Mouse (Mus musculus) heart, embryonic 12.5 days (tissue): ENCODE results near the gene 4933428G20Rik. TPM values are rescaled to one million over a fixed set of nuclear protein-coding genes. Genes with fewer than 3 reads are reported as not detected.

Experiments used
- ATAC-seq: fragments of 200-750 bp; cut with Nextera tagmentation; 2 replicates; pipeline ENCODE4 v1.8.0; 2017; ENCODE audit warnings: moderate TSS enrichment, moderate library complexity; ENCODE audit not compliant: insufficient number of reproducible peaks, low FRiP score
- H3K27ac ChIP-seq: fragments of 300-500 bp; sonication (generic); 2 replicates; pipeline ENCODE4 v1.5.1; 2016; ENCODE audit warnings: mild to moderate bottlenecking, moderate library complexity; ENCODE audit not compliant: poor library complexity, severe bottlenecking
- H3K27me3 ChIP-seq: fragments of 300-500 bp; sonication (generic); replicated peaks from 2 replicates; pipeline ENCODE4 v1.6.1; 2016; ENCODE audit warnings: mild to moderate bottlenecking, moderate library complexity
- H3K36me3 ChIP-seq: fragments of 300-500 bp; sonication (generic); 2 replicates; pipeline ENCODE4 v1.6.1; 2016; ENCODE audit warnings: mild to moderate bottlenecking, moderate library complexity
- H3K4me1 ChIP-seq: fragments of 300-500 bp; sonication (generic); replicated peaks from 2 replicates; pipeline ENCODE4 v1.6.1; 2016; ENCODE audit warnings: mild to moderate bottlenecking
- H3K4me2 ChIP-seq: fragments of 300-500 bp; sonication (generic); 2 replicates; pipeline ENCODE4 v1.6.1; 2016; ENCODE audit warnings: mild to moderate bottlenecking, moderate library complexity
- H3K4me3 ChIP-seq: fragments of 300-500 bp; sonication (generic); 2 replicates; pipeline ENCODE4 v1.5.1; 2016; ENCODE audit warnings: mild to moderate bottlenecking
- H3K9ac ChIP-seq: fragments of 300-500 bp; sonication (generic); 2 replicates; pipeline ENCODE4 v1.6.1; 2016; ENCODE audit warnings: mild to moderate bottlenecking, moderate library complexity
- H3K9me3 ChIP-seq: fragments of 300-500 bp; sonication (generic); replicated peaks from 2 replicates; pipeline ENCODE4 v1.6.1; 2016; ENCODE audit warnings: mild to moderate bottlenecking, moderate library complexity
- WGBS: fragments of 180-500 bp; shearing (Covaris S2); methylation state at CpG from one replicate; pipeline ENCODE4 v1.1.7; 2016; 5-methylcytosine and 5-hydroxymethylcytosine counted together
- polyA plus RNA-seq: library from polyadenylated mRNA; unstranded; fragments of >200 nt; fragmentation: Nextera tagmentation; extraction: Ambion mirVana; gene quantifications from 2 replicates; pipeline ENCODE4 v1.2.1, GENCODE M21; 2016

The 4933428G20Rik gene
- polyA plus RNA-seq, 1 experiment from 2014 or later: 1.00 TPM

DNA sequence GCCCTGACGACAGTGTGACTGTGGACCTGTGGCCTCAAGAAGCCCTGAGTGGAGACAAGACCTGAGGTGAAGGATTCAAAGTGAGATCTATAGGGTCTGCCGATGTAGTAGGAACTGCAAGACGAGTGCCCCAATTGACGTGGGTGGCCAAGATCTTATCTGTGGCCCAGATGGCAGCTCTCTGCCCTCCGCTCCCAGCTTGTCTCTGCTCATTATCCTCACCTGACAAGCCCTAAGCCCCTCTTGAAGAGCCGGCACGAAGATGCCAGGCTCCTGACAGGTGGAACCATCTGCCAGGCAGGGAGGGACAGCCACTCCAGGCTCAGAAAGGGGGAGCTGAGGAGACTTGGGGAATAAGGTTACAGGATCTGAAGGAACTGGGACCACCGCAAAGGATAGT, 32.2 kb upstream of the 4933428G20Rik start:
- Histone ChIP-seq H3K27ac (no peak overlapping the region), H3K4me2 (peak overlapping the region; percentile 94), H3K36me3 (no peaks in the 10 kb centered on the region), H3K9ac (no peak overlapping the region), H3K9me3 (no peaks in the 10 kb centered on the region), H3K27me3 (peaks cover 97% of the 10 kb centered on the region), H3K4me1 (peaks cover 48% of the 10 kb centered on the region), H3K4me3 (peak overlapping the region; percentile 54; the same call in 1 of the 2 replicates)
- no peak for ATAC-seq
- 9% methylated on average over 8 of the region's 8 CpGs for WGBS

DNA sequence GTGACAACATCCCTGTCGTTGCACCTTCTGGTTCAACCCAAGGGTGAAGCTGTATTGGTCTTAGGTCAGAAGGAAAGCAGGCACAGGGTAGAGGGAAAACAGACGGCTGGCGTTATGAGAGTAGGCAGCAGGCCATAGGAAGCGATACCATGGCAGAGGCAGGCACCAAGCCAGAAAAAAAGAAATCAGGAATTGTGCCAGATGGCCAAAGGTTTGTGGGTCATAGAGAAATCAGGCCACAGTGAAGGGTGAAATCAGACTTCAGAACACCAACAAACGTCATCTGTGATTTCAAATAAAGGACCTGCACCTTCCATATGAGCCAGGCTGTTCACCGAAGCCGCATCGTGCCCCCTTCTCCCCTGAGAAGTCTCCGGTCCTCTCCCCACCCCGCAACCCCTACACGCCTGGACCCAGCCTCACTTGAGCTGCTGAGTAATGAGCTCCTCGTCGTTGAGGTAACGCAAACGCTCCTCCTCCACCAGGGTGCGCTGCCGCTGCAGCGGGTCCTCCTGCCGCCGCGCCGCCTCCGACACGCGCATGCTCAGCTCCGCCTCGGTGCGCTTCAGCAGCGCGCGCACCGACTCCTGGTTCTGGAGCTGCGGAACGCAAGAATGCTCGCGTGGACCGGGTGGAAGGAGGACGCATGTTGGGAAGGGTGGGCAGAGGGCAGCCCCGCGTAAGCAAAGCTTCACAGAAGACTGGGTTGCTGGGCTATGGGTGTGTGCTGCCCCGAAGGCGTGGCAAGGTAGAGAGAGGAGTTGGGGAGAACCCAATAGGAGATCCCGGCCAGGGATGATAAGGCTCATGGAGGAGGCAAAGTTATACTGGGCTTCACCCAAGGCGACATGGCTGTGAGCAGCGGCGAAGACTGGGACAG, 31.5 kb upstream of the 4933428G20Rik start:
- H3K9me3 ChIP-seq: no peaks in the 10 kb centered on the region
- peak; percentile 45; the same call in 1 of the 2 replicates for ATAC-seq
- peaks cover 93% of the 10 kb centered on the region for H3K27me3 ChIP-seq
- H3K36me3 ChIP-seq: no peaks in the 10 kb centered on the region
- peak overlapping the region; percentile 54 for H3K4me3 ChIP-seq
- H3K9ac ChIP-seq: peak overlapping the region; percentile 70
- 6% methylated on average over 46 of the region's 46 CpGs for WGBS
- H3K4me2 ChIP-seq: peak overlapping the region; percentile 94
- H3K27ac ChIP-seq: no peak overlapping the region
- H3K4me1 ChIP-seq: peaks cover 40% of the 10 kb centered on the region

DNA sequence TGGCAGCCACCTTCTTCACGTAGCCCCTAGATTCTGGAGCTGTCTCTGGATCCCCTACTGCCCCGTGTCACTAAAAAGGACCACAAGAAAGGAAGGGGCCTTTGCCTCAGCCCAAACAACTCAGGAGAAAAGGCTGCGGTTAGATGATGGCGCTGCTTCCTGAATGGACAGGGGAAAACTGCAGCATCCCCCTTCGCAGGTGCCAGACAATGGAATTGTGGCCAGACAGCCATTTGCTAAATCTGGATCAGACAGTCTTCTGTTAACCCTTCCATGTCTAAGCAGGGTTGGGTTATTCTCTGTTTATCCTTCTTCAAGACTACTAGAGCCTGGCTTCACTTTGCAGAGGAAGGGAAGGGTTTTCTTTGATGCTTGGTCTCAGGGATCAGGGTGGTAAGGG, 30.8 kb upstream of the 4933428G20Rik start:
- H3K4me1 ChIP-seq: peaks cover 35% of the 10 kb centered on the region
- no peak overlapping the region for H3K4me3 ChIP-seq
- no peak overlapping the region for H3K4me2 ChIP-seq
- WGBS: 55% methylated on average over 5 of the region's 5 CpGs
- no peak overlapping the region for H3K27ac ChIP-seq
- H3K27me3 ChIP-seq: peaks cover 93% of the 10 kb centered on the region
- no peak for ATAC-seq
- no peaks in the 10 kb centered on the region for H3K36me3 ChIP-seq
- H3K9ac ChIP-seq: no peak overlapping the region
- H3K9me3 ChIP-seq: no peaks in the 10 kb centered on the region

DNA sequence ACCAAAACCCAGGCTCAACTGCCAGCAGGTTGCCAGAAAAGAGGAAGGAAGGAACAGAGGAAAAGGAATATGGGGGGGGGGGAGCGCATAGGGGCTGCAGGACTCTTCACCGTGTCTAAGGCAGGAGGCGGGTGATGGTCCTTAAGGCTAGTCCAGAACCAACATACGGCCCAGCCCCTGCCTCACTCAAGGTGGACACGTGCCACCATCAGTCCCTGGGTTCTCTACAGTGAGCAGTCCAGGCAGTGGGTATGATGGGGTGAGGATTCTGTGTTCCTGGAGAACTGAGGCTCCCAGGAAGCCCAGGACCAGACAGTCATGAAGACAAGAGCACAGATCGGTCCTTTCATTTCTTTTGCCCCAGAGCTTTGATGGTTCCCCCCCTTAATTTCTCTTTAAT, 29.9 kb upstream of the 4933428G20Rik start:
- 80% methylated on average over 6 of the region's 6 CpGs for WGBS
- H3K27ac ChIP-seq: no peak overlapping the region
- no peak overlapping the region for H3K4me3 ChIP-seq
- ATAC-seq: no peak
- no peaks in the 10 kb centered on the region for H3K9me3 ChIP-seq
- H3K36me3 ChIP-seq: no peaks in the 10 kb centered on the region
- peaks cover 91% of the 10 kb centered on the region for H3K27me3 ChIP-seq
- H3K4me1 ChIP-seq: peaks cover 33% of the 10 kb centered on the region
- H3K9ac ChIP-seq: no peak overlapping the region
- H3K4me2 ChIP-seq: no peak overlapping the region

DNA sequence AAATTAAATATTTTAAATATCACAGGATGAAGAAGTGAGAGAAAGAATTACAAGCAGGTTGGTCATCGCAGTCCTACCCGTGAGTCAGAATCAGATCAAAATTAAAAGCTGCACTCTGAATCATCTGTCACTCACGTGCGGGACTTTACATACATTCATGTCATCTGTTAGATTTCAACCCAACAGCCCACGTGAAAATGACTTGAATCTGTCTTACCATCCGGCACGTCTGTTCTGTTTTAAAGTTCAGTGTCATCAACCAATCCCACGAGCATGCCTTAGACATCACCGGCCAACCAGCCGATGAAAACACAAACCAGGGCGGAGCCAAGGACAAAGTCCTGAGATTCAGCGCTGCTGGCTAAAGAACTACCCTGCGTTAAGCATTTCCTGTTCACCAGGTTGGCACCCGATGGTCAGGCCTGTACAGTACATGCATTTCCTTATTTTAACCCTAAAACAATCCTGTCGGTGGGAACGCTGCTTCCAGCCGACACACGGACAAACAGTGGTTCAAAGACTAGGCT, 28.2 kb upstream of the 4933428G20Rik start:
- peaks cover 84% of the 10 kb centered on the region for H3K27me3 ChIP-seq
- WGBS: 62% methylated on average over 18 of the region's 18 CpGs
- no peak overlapping the region for H3K4me2 ChIP-seq
- no peaks in the 10 kb centered on the region for H3K36me3 ChIP-seq
- peaks cover 23% of the 10 kb centered on the region for H3K4me1 ChIP-seq
- no peaks in the 10 kb centered on the region for H3K9me3 ChIP-seq
- no peak overlapping the region for H3K27ac ChIP-seq
- no peak overlapping the region for H3K9ac ChIP-seq
- no peak overlapping the region for H3K4me3 ChIP-seq
- ATAC-seq: no peak

DNA sequence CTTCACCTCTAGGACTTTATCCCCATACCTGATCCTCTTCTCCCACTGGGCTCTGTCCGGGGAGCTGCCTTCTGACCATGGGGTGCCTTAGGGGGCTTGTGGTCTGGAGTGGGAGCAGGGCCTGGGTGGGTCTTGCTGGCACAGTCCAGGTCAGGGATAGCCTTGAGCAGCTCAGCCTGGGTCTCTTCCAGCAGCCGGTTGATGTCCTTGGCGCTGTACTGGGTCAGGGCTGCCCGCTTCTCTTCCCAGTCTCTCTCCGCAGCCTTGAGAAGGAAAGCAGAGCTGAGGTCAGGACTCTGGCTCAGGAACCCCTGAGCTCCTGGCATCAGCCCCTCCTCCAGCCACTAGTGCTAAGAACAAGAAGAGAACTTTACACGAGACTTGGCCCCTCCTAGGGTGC, 25.2 kb upstream of the 4933428G20Rik start:
- WGBS: 72% methylated on average over 6 of the region's 6 CpGs
- H3K27ac ChIP-seq: no peak overlapping the region

DNA sequence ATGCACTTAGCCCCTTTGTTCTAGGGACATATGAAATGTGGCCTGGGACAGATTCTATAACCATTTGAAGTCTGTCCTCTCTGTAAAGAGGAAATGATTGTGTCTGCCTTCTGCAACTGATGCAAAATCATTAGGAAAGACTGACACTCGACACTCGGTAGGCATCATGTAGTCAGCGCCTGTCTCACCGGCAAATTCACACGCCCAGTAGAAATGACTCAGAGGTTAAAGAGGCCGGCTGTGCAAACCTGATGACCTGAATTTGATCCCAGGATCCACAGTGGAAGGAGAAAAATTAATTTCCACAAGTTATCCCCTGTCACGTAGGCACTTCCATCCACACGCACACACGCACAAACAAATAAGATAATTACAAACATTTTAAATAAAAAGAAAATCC, 24.2 kb upstream of the 4933428G20Rik start:
- no peak for ATAC-seq
- Histone ChIP-seq H3K27me3 (peaks cover 86% of the 10 kb centered on the region), H3K27ac (no peak overlapping the region), H3K4me3 (no peak overlapping the region), H3K9ac (no peak overlapping the region), H3K36me3 (no peaks in the 10 kb centered on the region), H3K4me2 (no peak overlapping the region), H3K4me1 (peaks cover 8% of the 10 kb centered on the region; the same call in 1 of the 2 replicates), H3K9me3 (no peaks in the 10 kb centered on the region)
- WGBS: 55% methylated on average over 9 of the region's 9 CpGs

More for the DNA sequence above, 25.2 kb upstream of the 4933428G20Rik start:
- Histone ChIP-seq H3K4me1 (peaks cover 8% of the 10 kb centered on the region; the same call in 1 of the 2 replicates), H3K9ac (no peak overlapping the region), H3K4me2 (no peak overlapping the region), H3K4me3 (no peak overlapping the region), H3K27me3 (peaks cover 87% of the 10 kb centered on the region), H3K9me3 (no peaks in the 10 kb centered on the region), H3K36me3 (no peaks in the 10 kb centered on the region)
- ATAC-seq: no peak

DNA sequence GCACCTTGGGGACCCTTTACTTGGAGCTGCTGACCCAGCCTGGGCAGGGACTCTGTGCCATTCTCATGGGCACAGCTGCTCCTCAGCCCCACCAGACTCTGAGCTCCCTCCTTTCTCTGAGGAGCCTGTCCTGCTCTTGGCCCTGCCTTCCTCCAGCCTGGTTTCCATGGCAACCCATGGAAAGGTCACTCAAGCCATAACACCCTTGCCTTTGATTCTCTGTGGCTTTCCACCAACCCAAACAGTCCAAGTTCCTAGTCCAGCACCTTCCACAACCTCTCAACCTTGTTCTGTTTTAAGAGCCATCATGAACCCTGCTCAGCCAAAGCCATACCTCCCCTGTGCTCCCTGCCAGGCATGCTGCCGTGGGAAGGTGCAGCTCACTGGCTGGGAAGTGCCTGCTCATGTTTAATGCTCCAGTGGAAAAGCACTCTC, 23.7 kb upstream of the 4933428G20Rik start:
- 9% methylated on average over 1 of the region's 1 CpGs for WGBS
- Histone ChIP-seq H3K36me3 (no peaks in the 10 kb centered on the region), H3K27ac (no peak overlapping the region), H3K9me3 (no peaks in the 10 kb centered on the region), H3K4me3 (no peak overlapping the region), H3K4me2 (no peak overlapping the region), H3K9ac (no peak overlapping the region), H3K27me3 (peaks cover 82% of the 10 kb centered on the region), H3K4me1 (peaks cover 8% of the 10 kb centered on the region; the same call in 1 of the 2 replicates)
- ATAC-seq: peak; percentile 9; the same call in 1 of the 2 replicates

DNA sequence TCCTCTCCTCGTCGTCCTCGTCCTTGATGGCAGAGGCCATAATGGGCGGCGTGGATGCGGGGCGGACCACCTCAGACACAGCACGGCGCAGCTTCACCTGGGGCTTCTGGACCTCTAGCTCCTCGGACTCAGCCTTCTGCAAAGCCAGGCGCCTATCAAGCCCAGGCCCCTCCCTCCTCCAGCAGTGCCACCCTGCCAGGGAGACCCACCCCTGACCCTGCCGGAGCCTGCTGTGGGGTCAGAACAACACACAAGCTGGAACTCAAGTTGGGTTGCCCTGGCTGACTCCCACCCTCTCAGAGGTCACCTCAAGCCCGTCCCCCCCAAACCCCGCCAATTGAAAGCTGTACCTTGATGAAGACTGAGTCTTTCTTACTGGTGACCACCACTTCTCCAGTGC, 23.0 kb upstream of the 4933428G20Rik start:
- ATAC-seq: no peak

DNA sequence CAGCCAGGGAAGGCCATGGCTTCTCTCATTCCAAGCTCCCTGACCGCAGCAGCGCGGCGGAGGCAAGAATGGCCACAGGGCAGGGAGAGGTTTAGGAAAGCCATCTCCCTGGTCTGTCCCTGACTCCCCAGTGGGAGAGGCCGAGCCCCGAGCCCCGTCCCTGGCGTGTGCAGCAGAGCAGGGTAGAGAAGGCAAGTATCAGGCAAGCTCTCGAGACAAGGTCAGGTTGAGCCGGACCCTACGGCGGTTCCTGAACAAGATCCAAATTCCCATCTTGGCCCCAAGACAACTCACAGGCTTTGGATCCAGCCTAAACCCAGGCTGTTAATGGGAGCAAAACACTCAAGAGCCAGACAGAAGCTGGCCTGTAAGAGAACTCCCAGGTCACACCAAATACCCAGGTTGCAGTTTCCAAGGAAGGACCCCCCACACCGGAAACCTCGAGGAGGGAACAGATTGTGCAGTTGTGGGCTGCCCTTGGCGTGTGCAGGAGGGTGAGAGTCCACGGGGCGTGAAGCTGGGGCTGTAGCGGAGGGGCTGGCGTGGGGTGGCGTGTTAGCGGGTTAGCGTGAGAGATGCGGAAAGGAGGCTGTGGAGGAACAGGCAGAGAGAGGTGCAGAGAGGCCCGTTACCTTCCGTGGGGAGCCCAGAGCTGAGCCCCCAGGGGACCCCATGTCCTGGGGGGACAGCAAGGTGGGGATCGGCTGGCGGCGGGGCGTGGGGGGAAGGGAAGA, 21.8 kb upstream of the 4933428G20Rik start:
- no peaks in the 10 kb centered on the region for H3K9me3 ChIP-seq
- H3K27ac ChIP-seq: no peak overlapping the region
- H3K4me1 ChIP-seq: peaks cover 8% of the 10 kb centered on the region; the same call in 1 of the 2 replicates
- no peak overlapping the region for H3K4me3 ChIP-seq
- H3K9ac ChIP-seq: no peak overlapping the region
- WGBS: 70% methylated on average over 29 of the region's 29 CpGs
- peaks cover 72% of the 10 kb centered on the region for H3K27me3 ChIP-seq
- H3K36me3 ChIP-seq: no peaks in the 10 kb centered on the region
- no peak for ATAC-seq
- no peak overlapping the region for H3K4me2 ChIP-seq

More for the DNA sequence above, 23.0 kb upstream of the 4933428G20Rik start:
- Histone ChIP-seq H3K4me1 (peaks cover 8% of the 10 kb centered on the region; the same call in 1 of the 2 replicates), H3K27ac (no peak overlapping the region), H3K9me3 (no peaks in the 10 kb centered on the region), H3K4me2 (no peak overlapping the region), H3K4me3 (no peak overlapping the region), H3K9ac (no peak overlapping the region), H3K36me3 (no peaks in the 10 kb centered on the region), H3K27me3 (peaks cover 75% of the 10 kb centered on the region)
- WGBS: 76% methylated on average over 14 of the region's 14 CpGs

DNA sequence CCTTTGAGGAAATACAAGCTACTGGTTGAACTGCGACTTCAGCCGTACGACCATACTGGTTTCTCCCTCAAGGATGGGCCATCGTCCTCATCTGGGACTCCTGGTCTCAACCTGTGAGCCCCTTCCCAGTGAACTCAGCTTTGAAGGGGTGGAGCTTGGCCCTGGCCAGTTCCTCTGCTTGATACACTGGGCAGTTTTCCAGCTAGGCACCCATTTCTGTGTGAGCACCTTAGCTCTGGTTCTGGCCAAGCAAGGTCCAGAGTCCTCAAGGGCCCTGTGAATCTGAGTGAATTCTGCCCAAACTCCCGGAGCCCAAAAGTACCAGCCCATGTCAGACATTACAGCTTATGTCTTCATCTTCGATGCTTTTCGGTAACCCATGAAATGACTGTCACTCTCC, 20.4 kb upstream of the 4933428G20Rik start:
- no peak for ATAC-seq
- Histone ChIP-seq H3K4me1 (peaks cover 8% of the 10 kb centered on the region; the same call in 1 of the 2 replicates), H3K4me3 (no peak overlapping the region), H3K4me2 (no peak overlapping the region), H3K9me3 (no peaks in the 10 kb centered on the region), H3K9ac (no peak overlapping the region), H3K27ac (no peak overlapping the region), H3K36me3 (no peaks in the 10 kb centered on the region), H3K27me3 (peaks cover 60% of the 10 kb centered on the region)
- WGBS: 84% methylated on average over 7 of the region's 7 CpGs
